Mouse (Mus musculus) hindbrain, embryonic 13.5 days (tissue): ENCODE measurements around the gene Mtmr12. TPM values are rescaled to one million over a fixed set of nuclear protein-coding genes. Genes with fewer than 3 reads are reported as not detected.
"Not testable (repeated sequence)": the region's sequence is repeated elsewhere in the genome, so short reads cannot be mapped to it uniquely, and the experiment has no call there.

Experiments
- ATAC-seq: fragments of 200-750 bp; cut with Nextera tagmentation; 2 replicates; pipeline ENCODE4 v1.8.0; 2017; ENCODE audit warnings: moderate TSS enrichment; ENCODE audit not compliant: low FRiP score
- H3K27ac ChIP-seq: fragments of 300-500 bp; sonication (generic); 2 replicates; pipeline ENCODE4 v1.5.1; 2015; ENCODE audit warnings: inconsistent platforms, mild to moderate bottlenecking, moderate library complexity
- H3K27me3 ChIP-seq: fragments of 300-500 bp; sonication (generic); 2 replicates; pipeline ENCODE4 v1.6.1; 2015; ENCODE audit warnings: mild to moderate bottlenecking, inconsistent platforms
- H3K36me3 ChIP-seq: fragments of 300-500 bp; sonication (generic); 2 replicates; pipeline ENCODE4 v1.6.1; 2015; ENCODE audit warnings: mild to moderate bottlenecking, inconsistent platforms
- H3K4me1 ChIP-seq: fragments of 300-500 bp; sonication (generic); replicated peaks from 2 replicates; pipeline ENCODE4 v1.6.1; 2015; ENCODE audit warnings: inconsistent platforms
- H3K4me2 ChIP-seq: fragments of 300-500 bp; sonication (generic); 2 replicates; pipeline ENCODE4 v1.6.1; 2015; ENCODE audit warnings: inconsistent platforms, mild to moderate bottlenecking, moderate library complexity
- H3K4me3 ChIP-seq: fragments of 300-500 bp; sonication (generic); 2 replicates; pipeline ENCODE4 v1.5.1; 2015; ENCODE audit warnings: mild to moderate bottlenecking, inconsistent platforms
- H3K9ac ChIP-seq: fragments of 300-500 bp; sonication (generic); 2 replicates; pipeline ENCODE4 v1.6.1; 2015; ENCODE audit warnings: mild to moderate bottlenecking, inconsistent platforms
- H3K9me3 ChIP-seq: fragments of 300-500 bp; sonication (generic); 2 replicates; pipeline ENCODE4 v1.6.1; 2016; ENCODE audit warnings: inconsistent platforms
- WGBS: fragments of 180-500 bp; shearing (Covaris S2); methylation state at CpG from one replicate; pipeline ENCODE4 v1.1.7; 2015; 5-methylcytosine and 5-hydroxymethylcytosine counted together
- polyA plus RNA-seq: library from polyadenylated mRNA; unstranded; fragments of >200 nt; fragmentation: Nextera tagmentation; extraction: Ambion mirVana; gene quantifications from 2 replicates; pipeline ENCODE4 v1.2.1, GENCODE M21; 2015

The Mtmr12 gene
- polyA plus RNA-seq, result 7.7 and 8.3 TPM in 2 replicates

DNA sequence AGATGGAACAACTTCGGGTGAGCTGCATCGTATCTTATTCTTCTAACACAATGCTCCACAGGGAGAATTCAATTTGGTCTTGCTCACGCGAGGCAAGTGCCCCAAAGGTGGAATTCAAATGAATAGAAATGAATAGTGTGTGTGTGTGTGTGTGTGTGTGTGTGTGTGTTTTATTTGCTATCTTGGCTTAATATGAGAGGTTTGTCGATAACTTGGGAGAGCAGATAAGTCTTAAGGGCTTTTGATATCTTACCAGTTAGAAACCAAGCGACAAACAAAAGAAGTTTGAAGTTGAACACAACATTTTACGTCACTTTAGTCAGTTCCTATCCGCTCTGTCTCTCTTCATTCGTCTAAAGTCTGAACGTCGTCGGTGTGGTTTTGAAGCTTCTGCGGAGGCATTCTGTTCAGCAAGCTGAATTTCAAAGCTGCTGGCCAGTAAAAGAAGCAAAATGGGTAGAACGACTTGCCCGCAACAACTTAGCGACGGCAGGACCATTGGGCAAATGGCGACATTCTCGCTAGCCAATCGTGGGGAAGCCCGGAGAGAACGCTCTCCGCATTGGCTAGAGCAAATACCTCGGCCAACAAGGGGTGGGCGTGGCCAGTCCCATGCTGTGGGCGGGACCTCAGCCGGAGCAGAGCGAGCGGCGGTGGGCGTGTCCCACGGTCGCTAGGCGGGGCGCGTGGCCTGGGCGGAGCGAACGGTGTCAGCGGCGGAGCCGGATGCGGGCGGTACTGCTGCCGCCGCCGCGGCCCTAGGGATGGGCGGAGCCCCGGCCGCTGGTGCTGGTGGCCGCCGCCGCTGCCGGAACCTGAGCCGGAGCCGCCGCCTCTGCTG, at the start of gene Mtmr12:
TSS of gene Mtmr12 (plus strand) at position 710 of the 841 bp plus-strand sequence.
- WGBS, result under 1% methylated on average over 46 of the region's 58 CpGs
- H3K27ac ChIP-seq, result peak within 1 kb of the TSS; percentile 94

DNA sequence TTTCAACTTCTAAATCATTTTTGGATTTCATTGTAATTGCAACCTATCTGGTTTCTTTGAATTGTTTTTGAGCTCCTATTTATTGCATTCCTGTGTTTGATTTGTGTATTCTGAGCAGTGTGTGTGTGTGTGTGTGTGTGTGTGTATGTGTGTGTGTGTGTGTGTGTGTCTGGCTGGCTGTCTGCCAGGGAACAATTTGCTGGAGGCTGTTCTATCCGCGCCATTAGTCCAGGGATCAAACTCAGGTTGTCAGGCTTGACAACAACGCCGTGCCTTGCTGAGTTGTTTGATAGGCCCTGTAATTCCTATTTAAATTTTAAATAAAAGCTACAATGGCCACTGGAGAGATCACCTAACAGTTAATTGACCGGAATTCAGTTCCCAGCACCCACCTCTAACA, 26.7 kb upstream of the Mtmr12 start:
- 55% methylated on average over 5 of the region's 5 CpGs for WGBS
- ATAC-seq, result no peak; the same call in 1 of the 2 replicates
- H3K4me2 ChIP-seq, result no peak overlapping the region
- H3K27ac ChIP-seq, result no peak overlapping the region
- H3K36me3 ChIP-seq, result peaks cover 63% of the 10 kb centered on the region
- no peak overlapping the region for H3K9ac ChIP-seq
- H3K27me3 ChIP-seq, result no peaks in the 10 kb centered on the region
- no peaks in the 10 kb centered on the region for H3K4me1 ChIP-seq
- H3K9me3 ChIP-seq, result no peaks in the 10 kb centered on the region
- H3K4me3 ChIP-seq, result no peak overlapping the region

More for the DNA sequence above, at the start of gene Mtmr12:
- peak; percentile 98 for ATAC-seq
- Histone ChIP-seq H3K36me3 (no peaks in the 10 kb centered on the region), H3K4me3 (peak within 1 kb of the TSS; percentile 96), H3K9me3 (no peaks in the 10 kb centered on the region), H3K27me3 (no peaks in the 10 kb centered on the region), H3K9ac (peak within 1 kb of the TSS; percentile 97), H3K4me2 (peak within 1 kb of the TSS; percentile 73), H3K4me1 (peaks cover 43% of the 10 kb centered on the region)

DNA sequence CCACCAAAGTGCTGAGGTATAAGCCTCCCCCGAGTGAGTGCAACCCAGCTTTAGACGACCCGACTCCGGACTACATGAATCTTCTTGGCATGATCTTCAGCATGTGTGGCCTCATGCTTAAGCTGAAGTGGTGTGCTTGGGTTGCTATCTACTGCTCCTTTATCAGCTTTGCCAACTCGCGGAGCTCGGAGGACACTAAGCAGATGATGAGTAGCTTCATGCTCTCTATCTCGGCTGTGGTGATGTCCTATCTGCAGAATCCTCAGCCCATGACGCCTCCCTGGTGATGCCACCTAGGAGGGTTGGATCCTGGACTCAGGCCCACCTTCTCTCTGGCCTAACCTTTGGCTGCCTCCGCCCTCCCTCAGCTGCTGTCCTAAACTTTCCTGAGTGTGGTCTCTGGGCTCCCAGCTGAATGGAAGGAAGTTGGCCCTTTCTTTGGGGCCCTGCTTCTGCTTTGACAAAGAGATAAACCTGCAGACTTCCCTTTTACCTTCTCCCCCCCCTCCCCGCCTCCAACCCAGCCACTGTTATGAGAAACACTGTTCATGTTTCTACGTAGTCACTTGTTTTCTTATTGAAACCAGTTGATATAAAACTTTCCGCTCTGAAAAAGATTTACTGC, 23.5 kb upstream of the Mtmr12 start:
- not testable (repeated sequence) for H3K27ac ChIP-seq, H3K9me3 ChIP-seq, H3K4me3 ChIP-seq, ATAC-seq, H3K27me3 ChIP-seq, H3K4me2 ChIP-seq, H3K4me1 ChIP-seq, H3K9ac ChIP-seq
- WGBS, result 96% methylated on average over 13 of the region's 13 CpGs
- peaks cover 47% of the 10 kb centered on the region for H3K36me3 ChIP-seq

GRCm38 (mm10) chr15:12193880-12194816, 10.7 kb upstream of the Mtmr12 start:
- no peaks in the 10 kb centered on the region for H3K27me3 ChIP-seq
- no peak overlapping the region for H3K27ac ChIP-seq
- ATAC-seq, result no peak
- no peak overlapping the region for H3K9ac ChIP-seq
- H3K36me3 ChIP-seq, result peaks cover 9% of the 10 kb centered on the region
- no peaks in the 10 kb centered on the region; the same call in 1 of the 2 replicates for H3K4me1 ChIP-seq
- WGBS, result 73% methylated on average over 25 of the region's 25 CpGs
- H3K9me3 ChIP-seq, result no peaks in the 10 kb centered on the region
- H3K4me3 ChIP-seq, result no peak overlapping the region
- H3K4me2 ChIP-seq, result no peak overlapping the region

DNA sequence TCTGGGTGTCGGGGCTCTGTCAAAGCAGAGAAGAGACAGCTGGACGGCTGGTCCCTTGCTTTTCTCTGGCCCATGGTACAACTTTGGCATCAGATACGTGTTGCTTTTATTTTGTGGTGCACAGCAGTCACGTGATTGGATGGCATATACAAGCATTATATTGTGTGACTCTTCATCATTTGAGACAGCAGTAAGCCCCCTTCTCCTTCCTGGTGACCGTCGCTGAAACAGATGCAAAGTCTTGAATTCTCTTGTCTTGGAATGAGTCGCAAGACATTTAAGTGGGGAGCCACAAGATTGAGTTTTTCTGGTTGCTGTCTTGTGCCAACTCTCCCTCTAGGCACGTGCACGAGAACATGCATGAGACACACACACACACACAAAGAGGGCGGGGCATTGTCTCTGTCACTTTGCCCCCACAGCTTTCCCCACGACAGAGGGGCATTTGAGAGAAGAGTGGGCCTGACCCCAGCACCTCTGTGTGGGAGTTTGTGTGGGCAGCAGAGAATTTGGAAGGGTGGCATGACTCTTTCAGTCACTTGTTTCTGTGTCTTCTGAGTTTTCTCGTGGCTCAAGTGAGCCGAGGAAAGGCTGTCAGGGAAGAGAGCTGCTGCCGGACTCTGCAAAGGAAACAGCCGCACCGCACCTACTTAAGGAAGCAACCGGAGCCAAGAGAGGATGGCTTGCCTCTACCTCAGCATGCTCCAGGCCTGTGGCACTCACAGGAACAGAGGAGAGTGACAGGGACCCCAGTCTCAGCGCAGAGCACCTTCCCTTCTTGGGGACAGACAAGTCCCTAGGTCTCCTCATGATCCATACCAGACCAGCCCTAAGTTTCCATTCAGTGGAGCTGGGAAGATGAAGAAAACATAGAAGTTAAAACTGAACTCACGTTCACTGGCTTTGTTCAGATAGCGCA, 9.8 kb upstream of the Mtmr12 start:
- no peak overlapping the region for H3K4me3 ChIP-seq
- WGBS, result 72% methylated on average over 20 of the region's 20 CpGs
- no peak for ATAC-seq

DNA sequence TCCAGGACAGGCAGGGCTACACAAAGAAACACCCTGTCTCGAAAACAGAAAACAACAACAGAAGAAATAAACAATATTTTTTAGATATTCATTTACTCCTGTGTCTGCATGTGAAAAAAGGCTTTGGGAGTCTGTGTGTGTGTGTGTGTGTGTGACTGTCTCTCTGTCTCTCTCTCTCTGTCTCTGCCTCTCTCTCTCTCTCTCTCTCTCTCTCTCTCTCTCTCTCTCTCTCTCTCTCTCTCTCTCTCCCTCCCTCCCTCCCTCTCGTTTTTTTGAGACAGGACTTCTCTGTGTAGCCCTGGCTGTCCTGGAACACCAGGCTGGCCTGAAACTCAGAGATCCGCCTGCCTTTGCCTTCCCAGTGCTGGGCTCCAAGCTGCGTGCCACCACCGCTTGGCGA, 8.9 kb upstream of the Mtmr12 start:
- Histone ChIP-seq H3K9ac (no peak overlapping the region), H3K9me3 (no peaks in the 10 kb centered on the region), H3K4me1 (no peaks in the 10 kb centered on the region; the same call in 1 of the 2 replicates), H3K27ac (no peak overlapping the region), H3K4me3 (no peak overlapping the region), H3K4me2 (no peak overlapping the region), H3K36me3 (no peaks in the 10 kb centered on the region), H3K27me3 (no peaks in the 10 kb centered on the region)
- 86% methylated on average over 5 of the region's 6 CpGs for WGBS
- ATAC-seq, result no peak

More for the DNA sequence above, 9.8 kb upstream of the Mtmr12 start:
- H3K4me2 ChIP-seq, result no peak overlapping the region
- no peak overlapping the region for H3K9ac ChIP-seq
- no peaks in the 10 kb centered on the region for H3K27me3 ChIP-seq
- H3K27ac ChIP-seq, result no peak overlapping the region
- H3K9me3 ChIP-seq, result no peaks in the 10 kb centered on the region
- H3K36me3 ChIP-seq, result peaks cover 7% of the 10 kb centered on the region
- no peaks in the 10 kb centered on the region; the same call in 1 of the 2 replicates for H3K4me1 ChIP-seq

DNA sequence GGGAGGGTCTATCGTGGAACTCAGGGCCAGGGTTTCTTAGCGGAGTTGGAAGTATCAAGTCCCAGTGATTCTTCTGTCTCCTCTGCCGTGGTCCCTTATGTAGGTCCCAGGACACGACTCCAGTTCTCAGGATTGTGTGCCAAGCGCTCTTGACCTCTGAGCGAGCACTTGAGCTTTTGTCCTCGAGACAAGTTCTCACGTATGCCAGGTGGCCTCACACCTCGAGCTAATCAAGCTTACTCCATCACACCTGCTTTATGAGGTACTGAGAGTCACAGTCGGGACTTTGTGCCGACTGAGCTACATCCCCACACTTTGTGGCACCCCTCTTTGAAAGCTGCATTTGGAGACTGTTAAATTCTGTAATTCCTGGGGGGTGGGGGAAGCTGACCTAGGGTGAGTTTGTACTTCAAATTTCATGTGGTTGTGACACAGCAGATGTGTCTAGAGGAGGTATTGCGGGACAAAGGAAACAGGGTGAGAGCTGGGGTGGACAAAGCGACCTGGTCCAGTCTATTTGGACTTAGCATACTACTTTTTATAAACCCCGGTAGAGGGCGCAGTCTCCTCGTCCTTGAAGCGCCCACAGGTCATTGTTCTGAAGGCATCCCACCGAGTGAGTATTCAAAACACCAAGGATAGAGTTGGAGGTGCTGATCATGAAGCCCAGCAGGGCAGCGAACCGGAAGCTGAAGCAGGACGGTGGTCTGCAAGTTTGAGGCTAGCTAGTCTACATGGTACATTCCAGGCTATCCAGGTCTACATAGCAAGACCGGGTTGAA, 8.2 kb upstream of the Mtmr12 start:
- no peak overlapping the region for H3K9ac ChIP-seq
- H3K4me3 ChIP-seq, result no peak overlapping the region
- no peaks in the 10 kb centered on the region; the same call in 1 of the 2 replicates for H3K4me1 ChIP-seq
- no peaks in the 10 kb centered on the region for H3K27me3 ChIP-seq
- WGBS, result 39% methylated on average over 22 of the region's 22 CpGs
- ATAC-seq, result peak; percentile 63
- no peak overlapping the region for H3K27ac ChIP-seq
- no peaks in the 10 kb centered on the region for H3K36me3 ChIP-seq
- H3K9me3 ChIP-seq, result no peaks in the 10 kb centered on the region
- H3K4me2 ChIP-seq, result no peak overlapping the region

DNA sequence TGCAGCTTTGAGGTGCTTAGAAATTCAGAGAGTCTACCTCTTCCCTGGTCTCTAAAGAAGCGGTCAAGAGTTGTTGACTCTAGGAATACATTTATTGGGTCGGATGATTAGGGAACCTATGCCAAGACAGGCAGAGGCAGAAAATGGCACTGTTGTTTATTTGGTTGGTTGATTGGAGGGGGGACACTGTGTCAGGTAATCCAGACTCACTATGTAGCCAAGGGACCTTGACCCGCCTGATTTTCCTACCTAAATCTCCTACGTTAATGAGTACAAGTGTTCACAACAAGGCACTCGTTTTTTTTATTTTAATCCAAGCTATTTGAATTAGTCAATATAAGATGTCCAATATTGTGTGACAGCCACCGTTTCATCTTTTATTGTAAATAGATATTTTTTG, 7.5 kb upstream of the Mtmr12 start:
- 89% methylated on average over 6 of the region's 6 CpGs for WGBS
- H3K4me2 ChIP-seq, result no peak overlapping the region

GRCm38 (mm10) chr15:12200021-12200420, 4.8 kb upstream of the Mtmr12 start:
- WGBS, result 92% methylated on average over 7 of the region's 7 CpGs
- peaks cover 9% of the 10 kb centered on the region for H3K4me1 ChIP-seq
- no peaks in the 10 kb centered on the region for H3K36me3 ChIP-seq
- no peak overlapping the region for H3K4me2 ChIP-seq
- no peaks in the 10 kb centered on the region for H3K27me3 ChIP-seq
- no peak overlapping the region for H3K9ac ChIP-seq
- H3K9me3 ChIP-seq, result no peaks in the 10 kb centered on the region
- no peak for ATAC-seq
- no peak overlapping the region for H3K27ac ChIP-seq
- H3K4me3 ChIP-seq, result no peak overlapping the region

More for the DNA sequence above, 7.5 kb upstream of the Mtmr12 start:
- H3K9me3 ChIP-seq, result no peaks in the 10 kb centered on the region
- no peak overlapping the region for H3K4me3 ChIP-seq
- H3K27ac ChIP-seq, result no peak overlapping the region
- no peak for ATAC-seq
- no peak overlapping the region for H3K9ac ChIP-seq
- H3K4me1 ChIP-seq, result no peaks in the 10 kb centered on the region; the same call in 1 of the 2 replicates
- H3K36me3 ChIP-seq, result no peaks in the 10 kb centered on the region
- no peaks in the 10 kb centered on the region for H3K27me3 ChIP-seq

GRCm38 (mm10) chr15:12201856-12202255, 3.0 kb upstream of the Mtmr12 start:
- no peak overlapping the region for H3K27ac ChIP-seq
- H3K36me3 ChIP-seq, result no peaks in the 10 kb centered on the region
- H3K4me3 ChIP-seq, result no peak overlapping the region
- no peaks in the 10 kb centered on the region for H3K27me3 ChIP-seq
- H3K9me3 ChIP-seq, result no peaks in the 10 kb centered on the region
- peaks cover 23% of the 10 kb centered on the region for H3K4me1 ChIP-seq
- no peak overlapping the region for H3K9ac ChIP-seq
- no peak for ATAC-seq
- no peak overlapping the region for H3K4me2 ChIP-seq

GRCm38 (mm10) chr15:12202456-12202855, 2.4 kb upstream of the Mtmr12 start:
- no peak overlapping the region for H3K4me3 ChIP-seq

More at GRCm38 (mm10) chr15:12202456-12202855, 2.4 kb upstream of the Mtmr12 start:
- H3K9me3 ChIP-seq, result no peaks in the 10 kb centered on the region
- no peaks in the 10 kb centered on the region for H3K36me3 ChIP-seq
- 85% methylated on average over 3 of the region's 3 CpGs for WGBS
- no peak overlapping the region for H3K9ac ChIP-seq
- H3K27ac ChIP-seq, result no peak overlapping the region
- ATAC-seq, result no peak
- no peaks in the 10 kb centered on the region for H3K27me3 ChIP-seq
- H3K4me2 ChIP-seq, result no peak overlapping the region
- H3K4me1 ChIP-seq, result peaks cover 29% of the 10 kb centered on the region
